Mouse (Mus musculus) heart, postnatal 0 days (tissue): ENCODE results near the gene Rpl36a-ps1. TPM values are rescaled to one million over a fixed set of nuclear protein-coding genes. Genes with fewer than 3 reads are reported as not detected.

Experiments used
- ATAC-seq: fragments of 200-750 bp; cut with Nextera tagmentation; 2 replicates; pipeline ENCODE4 v1.8.0; 2017; ENCODE audit warnings: low read depth, moderate number of reproducible peaks, moderate library complexity; ENCODE audit not compliant: insufficient read depth
- DNase-seq: peaks from one replicate; pipeline ENCODE4 v3.0.0-alpha.2; 2016; ENCODE audit warnings: low spot score
- H3K27ac ChIP-seq: fragments of 300-500 bp; sonication (generic); 2 replicates; pipeline ENCODE4 v1.5.1; 2014; ENCODE audit warnings: low read depth, mild to moderate bottlenecking
- H3K27me3 ChIP-seq: fragments of 300-500 bp; sonication (generic); 2 replicates; pipeline ENCODE4 v1.6.1; 2014; ENCODE audit warnings: low read length, mixed read lengths; ENCODE audit not compliant: control insufficient read depth, insufficient read depth
- H3K36me3 ChIP-seq: fragments of 300-500 bp; sonication (generic); replicated peaks from 2 replicates; pipeline ENCODE4 v1.6.1; 2014; ENCODE audit warnings: low read length, mixed read lengths; ENCODE audit not compliant: control insufficient read depth, insufficient read depth
- H3K4me1 ChIP-seq: fragments of 300-500 bp; sonication (generic); 2 replicates; pipeline ENCODE4 v1.6.1; 2014; ENCODE audit warnings: antibody characterized with exemption; ENCODE audit not compliant: control insufficient read depth, insufficient read depth
- H3K4me2 ChIP-seq: fragments of 300-500 bp; sonication (generic); 2 replicates; pipeline ENCODE4 v1.6.1; 2014; ENCODE audit warnings: low read depth, mild to moderate bottlenecking, low read length, moderate library complexity
- H3K4me3 ChIP-seq: fragments of 300-500 bp; sonication (generic); 2 replicates; pipeline ENCODE4 v1.5.1; 2014; ENCODE audit warnings: low read depth, low read length
- H3K9ac ChIP-seq: fragments of 300-500 bp; sonication (generic); replicated peaks from 2 replicates; pipeline ENCODE4 v1.6.1; 2014; ENCODE audit warnings: low read depth, low read length, mixed read lengths
- H3K9me3 ChIP-seq: fragments of 300-500 bp; sonication (generic); replicated peaks from 2 replicates; pipeline ENCODE4 v1.6.1; 2016; ENCODE audit warnings: low read length; ENCODE audit not compliant: control insufficient read depth
- CTCF ChIP-seq: IDR thresholded peaks from 2 replicates; pipeline ENCODE4 v1.5.1; 2016; ENCODE audit warnings: antibody characterized with exemption, control low read depth, low read depth
- EP300 ChIP-seq: IDR thresholded peaks from 2 replicates; pipeline ENCODE4 v1.6.1; 2016; ENCODE audit warnings: antibody characterized with exemption, low read depth
- WGBS: fragments of 180-500 bp; shearing (Covaris S2); extraction: QIAGEN DNeasy Blood & Tissue Kit; methylation state at CpG from one replicate; pipeline ENCODE4 v1.1.7; 2014; 5-methylcytosine and 5-hydroxymethylcytosine counted together
- polyA plus RNA-seq: library from polyadenylated mRNA; unstranded; fragments of >200 nt; fragmentation: Nextera tagmentation; extraction: Ambion mirVana; gene quantifications from 2 replicates; pipeline ENCODE4 v1.2.1, GENCODE M21; 2015
- total RNA-seq: library from RNA; depleted of rRNA; stranded (reverse); fragments of >200 nt; gene quantifications from 2 replicates; pipeline ENCODE4 v1.2.3, GENCODE M21; 2014; ENCODE audit warnings: low replicate concordance

Rpl36a-ps1 gene
- total and polyA plus RNA-seq, 2 experiments from 2014 or later, result 1.8 TPM; not detected in 1

DNA sequence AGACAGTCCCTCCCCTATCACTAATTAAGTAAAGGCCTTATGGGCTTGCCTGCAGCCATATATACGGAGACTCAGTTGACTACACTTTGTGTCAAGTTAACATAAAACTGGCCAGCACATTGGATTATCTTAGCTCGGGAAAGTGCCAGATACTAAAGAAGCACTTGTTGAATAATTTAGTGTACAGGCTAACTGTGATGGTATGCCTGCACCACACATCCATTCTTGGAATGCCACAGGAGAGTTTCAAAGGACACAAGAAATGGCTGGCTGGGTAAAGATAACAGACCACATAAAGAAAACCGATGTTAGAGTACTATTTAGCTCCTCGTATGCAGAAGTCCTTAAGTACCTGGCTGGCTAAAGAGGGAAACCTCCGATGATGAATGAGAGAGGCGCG is 24.6 kb upstream of the Rpl36a-ps1 start:
- Histone ChIP-seq H3K4me1 (peaks cover 11% of the 10 kb centered on the region; the same call in 1 of the 2 replicates), H3K9me3 (no peaks in the 10 kb centered on the region), H3K4me2 (peak overlapping the region; percentile 45), H3K4me3 (peak overlapping the region; percentile 6; the same call in 1 of the 2 replicates), H3K27ac (peak overlapping the region; percentile 32), H3K9ac (no peak overlapping the region), H3K27me3 (no peaks in the 10 kb centered on the region), H3K36me3 (no peaks in the 10 kb centered on the region)
- no peak for DNase-seq
- WGBS, result 8% methylated on average over 7 of the region's 7 CpGs
- peak; percentile 55 for ATAC-seq
- TF ChIP-seq CTCF, result no peak
- TF ChIP-seq EP300, result no peak

- Histone ChIP-seq H3K9ac (no peak overlapping the region), H3K27ac (peak overlapping the region; percentile 98), H3K27me3 (no peaks in the 10 kb centered on the region), H3K4me3 (no peak overlapping the region), H3K36me3 (no peaks in the 10 kb centered on the region), H3K9me3 (no peaks in the 10 kb centered on the region), H3K4me1 (peaks cover 22% of the 10 kb centered on the region), H3K4me2 (no peak overlapping the region)
- no peak for TF ChIP-seq CTCF
- no peak for TF ChIP-seq EP300
- 1% methylated on average over 2 of the region's 2 CpGs for WGBS
- no peak for DNase-seq
- peak; percentile 42 for ATAC-seq
Observed at GRCm38 (mm10) chr14:99010920-99011313, 16.8 kb upstream of the Rpl36a-ps1 start.

- Histone ChIP-seq H3K4me2 (peak overlapping the region; percentile 35; the same call in 1 of the 2 replicates), H3K4me1 (peaks cover 22% of the 10 kb centered on the region), H3K4me3 (no peak overlapping the region; the same call in 1 of the 2 replicates), H3K27ac (peak overlapping the region; percentile 98), H3K9ac (no peak overlapping the region; the same call in 1 of the 2 replicates), H3K9me3 (no peaks in the 10 kb centered on the region), H3K36me3 (no peaks in the 10 kb centered on the region), H3K27me3 (no peaks in the 10 kb centered on the region)
- TF ChIP-seq CTCF, result no peak
- peak; percentile 15; the same call in 1 of the 2 replicates for TF ChIP-seq EP300
- DNase-seq, result peak; percentile 77
- peak; percentile 90 for ATAC-seq
- WGBS, result 9% methylated on average over 8 of the region's 8 CpGs
Observed at GRCm38 (mm10) chr14:99010224-99010919, 16.3 kb upstream of the Rpl36a-ps1 start.

GRCm38 (mm10) chr14:98992482-98992881 is 1.6 kb downstream of the Rpl36a-ps1 start:
- no peaks in the 10 kb centered on the region for H3K27me3 ChIP-seq
- no peak overlapping the region for H3K4me2 ChIP-seq
- 87% methylated on average over 2 of the region's 2 CpGs for WGBS
- H3K27ac ChIP-seq, result no peak overlapping the region
- no peak overlapping the region for H3K9ac ChIP-seq
- H3K4me1 ChIP-seq, result no peaks in the 10 kb centered on the region
- H3K9me3 ChIP-seq, result no peaks in the 10 kb centered on the region
- TF ChIP-seq EP300 (no peak), CTCF (no peak)
- DNase-seq, result no peak
- no peak overlapping the region for H3K4me3 ChIP-seq
- no peak for ATAC-seq
- H3K36me3 ChIP-seq, result no peaks in the 10 kb centered on the region

DNA sequence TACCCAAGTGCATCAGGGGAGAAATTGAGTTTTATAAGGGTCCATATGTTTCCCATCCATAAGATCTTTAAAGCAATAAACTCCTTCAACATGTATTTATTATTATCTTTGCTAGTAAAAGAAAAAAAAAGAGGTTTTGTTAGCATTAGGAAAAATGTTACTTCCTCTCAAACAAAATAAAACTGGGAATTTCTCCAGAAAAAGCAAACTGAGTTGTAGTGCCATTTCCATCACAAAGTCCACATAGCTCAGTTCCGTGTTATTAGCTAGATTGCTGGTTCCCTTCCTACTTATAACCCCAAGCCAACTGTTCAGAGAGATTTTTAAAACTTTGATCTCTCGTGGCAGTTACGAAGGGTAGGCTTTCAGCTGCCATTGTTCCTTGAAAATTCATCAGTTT is 3.5 kb downstream of the Rpl36a-ps1 start:
- no peak overlapping the region for H3K4me2 ChIP-seq
- no peak for ATAC-seq
- no peak for DNase-seq
- WGBS, result 61% methylated on average over 3 of the region's 3 CpGs
- H3K9me3 ChIP-seq, result no peaks in the 10 kb centered on the region
- H3K27me3 ChIP-seq, result no peaks in the 10 kb centered on the region
- no peaks in the 10 kb centered on the region for H3K36me3 ChIP-seq
- H3K4me3 ChIP-seq, result no peak overlapping the region
- H3K27ac ChIP-seq, result no peak overlapping the region
- H3K9ac ChIP-seq, result no peak overlapping the region
- H3K4me1 ChIP-seq, result no peaks in the 10 kb centered on the region
- no peak for TF ChIP-seq EP300
- TF ChIP-seq CTCF, result no peak
